Mouse (Mus musculus): ENCODE measurements around the gene Atp1b4. TPM values are rescaled to one million over a fixed set of nuclear protein-coding genes. Genes with fewer than 3 reads are reported as not detected.
"Not testable (repeated sequence)": the region's sequence is repeated elsewhere in the genome, so short reads cannot be mapped to it uniquely, and the experiment has no call there.

The Atp1b4 gene
- total RNA-seq (2021) = not detected

GRCm38 (mm10) chrX:38315884-38316283 lies at the start of gene Atp1b4:
Atp1b4 (plus strand) TSS chrX:38316184.
- no peak for DNase-seq

GRCm38 (mm10) chrX:38308597-38308996 lies 7.4 kb upstream of the Atp1b4 start:
- no peak for DNase-seq

DNA sequence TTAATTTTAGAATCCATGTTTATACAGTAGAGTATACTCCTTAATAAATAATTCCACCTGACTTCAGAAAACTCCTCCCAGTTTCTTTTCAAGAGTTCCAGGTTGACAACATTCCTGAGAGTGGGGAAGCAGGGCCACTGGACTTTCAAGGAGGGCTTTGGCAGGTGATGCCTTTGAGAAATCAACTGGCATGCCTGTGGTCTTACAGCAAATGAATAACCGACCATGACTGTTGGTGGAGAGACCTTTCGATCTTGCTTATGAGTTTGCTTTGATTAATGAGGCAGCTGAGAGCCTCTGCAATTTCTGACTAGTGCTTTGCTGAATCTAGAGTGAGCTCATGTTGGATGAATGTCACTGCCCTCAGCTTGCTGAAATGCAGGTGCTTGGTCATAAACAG lies 4.9 kb upstream of the Atp1b4 start:
- no peak for DNase-seq

DNA sequence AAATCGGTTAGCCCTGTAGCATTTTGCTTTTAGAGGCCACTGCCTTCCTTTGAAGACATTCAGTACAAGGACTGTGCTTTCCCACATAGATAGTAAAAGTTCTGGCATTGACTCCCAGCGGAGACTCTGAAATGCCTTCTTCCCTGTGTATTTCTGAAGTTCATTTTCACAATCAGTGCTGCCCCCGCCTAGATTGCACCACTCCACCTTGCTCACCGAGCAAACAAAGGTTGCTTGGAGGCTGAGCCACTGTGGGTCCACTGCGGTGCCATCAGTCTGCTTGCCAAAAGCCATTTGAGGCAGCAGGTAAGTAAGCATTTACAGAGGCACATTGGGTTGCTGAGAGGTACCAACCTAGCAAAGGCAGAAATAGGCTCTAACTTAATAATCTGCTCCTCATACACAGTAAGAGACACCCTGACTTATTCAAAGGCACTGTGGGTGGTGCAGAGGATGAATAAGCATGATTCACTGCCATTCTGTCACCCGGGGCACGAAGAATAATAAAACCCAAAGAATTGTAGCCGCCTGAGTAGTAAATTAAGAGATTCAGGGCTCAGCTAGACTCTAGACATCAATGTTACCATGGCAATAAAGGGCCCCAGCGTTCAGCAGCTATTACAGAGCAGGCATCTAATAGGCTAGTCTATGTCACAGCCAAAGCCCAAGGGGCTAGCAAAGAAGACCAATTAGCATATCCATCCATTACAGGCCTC lies 2.9 kb upstream of the Atp1b4 start:
- DNase-seq = no peak

- DNase-seq = no peak
These were observed 2.3 kb upstream of the Atp1b4 start for GRCm38 (mm10) chrX:38313626-38314210.

DNA sequence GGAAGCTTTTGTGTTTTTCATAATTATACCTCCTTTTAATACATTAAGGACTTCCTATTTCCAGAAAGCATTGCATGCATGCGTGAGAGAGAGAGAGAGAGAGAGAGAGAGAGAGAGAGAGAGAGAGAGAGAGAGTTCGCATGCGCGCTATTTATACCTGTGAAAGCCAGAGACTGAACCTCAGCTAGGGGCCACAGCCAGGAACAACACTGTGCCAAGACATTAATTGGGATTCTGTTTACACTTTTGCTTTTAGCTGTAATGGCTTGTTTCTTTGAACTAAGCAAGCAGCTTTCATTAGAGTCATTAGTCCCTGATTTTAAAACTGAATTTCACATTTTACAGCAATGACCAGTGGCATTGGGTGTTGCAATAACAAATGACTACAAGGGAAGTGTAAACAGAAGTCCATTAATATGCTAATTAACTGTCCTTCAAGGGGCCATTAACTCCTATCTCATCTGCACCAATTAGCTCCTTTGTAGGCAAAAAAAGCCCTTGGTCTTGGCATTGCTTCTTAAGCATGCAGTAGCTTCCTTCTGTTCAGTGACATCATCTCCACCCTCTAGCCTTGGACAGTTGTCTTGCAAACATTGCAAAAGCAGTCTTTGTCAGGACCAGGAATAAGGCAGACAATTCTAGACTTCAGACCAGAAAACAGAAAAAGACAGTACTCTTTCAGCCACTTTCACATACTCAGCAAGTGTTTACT lies 14.9 kb downstream of the Atp1b4 start:
- DNase-seq = no peak

GRCm38 (mm10) chrX:38334329-38335279 lies 18.6 kb downstream of the Atp1b4 start:
- no peak for DNase-seq

GRCm38 (mm10) chrX:38362016-38362415 lies 46.0 kb downstream of the Atp1b4 start:
- no peak for DNase-seq

DNA sequence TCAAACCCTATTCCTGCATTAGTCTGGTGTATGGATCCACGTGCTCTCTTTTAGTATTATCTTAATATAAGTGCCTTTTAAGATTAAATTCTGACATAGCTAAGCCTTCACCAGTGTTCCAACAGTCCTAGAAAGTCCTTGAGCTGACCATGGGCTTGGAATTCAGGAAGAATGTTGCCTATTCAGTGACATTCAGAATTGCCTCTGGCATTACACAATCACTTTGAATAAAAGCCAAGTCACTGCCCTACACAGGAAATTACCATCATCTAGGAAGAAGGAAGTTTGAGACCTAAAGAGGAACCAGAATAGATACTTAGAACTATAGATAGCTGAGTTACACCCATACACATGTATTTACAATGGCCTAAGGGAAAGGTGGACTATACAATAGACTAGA lies 48.6 kb downstream of the Atp1b4 start:
- DNase-seq = not testable (repeated sequence)

DNA sequence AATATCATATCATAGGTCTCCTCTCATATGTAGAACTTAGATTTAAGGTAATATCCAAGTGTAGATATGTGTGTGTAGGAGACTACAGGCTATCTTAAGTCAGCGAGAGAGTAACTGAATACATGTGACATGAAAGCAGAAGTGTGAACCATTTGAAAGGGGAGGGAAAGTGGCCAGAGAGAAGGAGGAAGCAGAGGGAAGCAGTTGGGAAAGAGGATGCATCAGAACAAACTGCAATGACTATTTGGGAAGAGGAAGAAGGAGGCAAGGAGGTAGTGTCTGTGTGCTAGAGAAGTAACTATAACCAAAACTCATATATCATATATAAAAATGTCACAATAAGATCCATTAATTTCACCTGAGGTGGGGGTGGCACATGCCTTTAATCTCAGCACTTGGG lies 57.2 kb downstream of the Atp1b4 start:
- not testable (repeated sequence) for DNase-seq

Other genes starting within 250 kb of the Atp1b4 start
- not detected for gene Rhox10, start 249.7 kb upstream of the Atp1b4 start, total RNA-seq (2021)
- gene Rhox11, start 231.0 kb upstream of the Atp1b4 start, total RNA-seq (2021) = not detected
- not detected for gene Rhox12, start 205.3 kb upstream of the Atp1b4 start, total RNA-seq (2021)
- not detected for gene Rhox13, start 195.0 kb upstream of the Atp1b4 start, total RNA-seq (2021)
- 10 to 100 TPM; 24.0 to 25.8 TPM for gene Zbtb33, start 126.4 kb upstream of the Atp1b4 start, total RNA-seq (2021)
- gene Tmem255a, start 63.7 kb upstream of the Atp1b4 start, total RNA-seq (2021) = 10 to 100 TPM; 20.0 to 24.1 TPM
- 10 to 100 TPM; 67.3 to 71.6 TPM for gene Lamp2, start 140.3 kb downstream of the Atp1b4 start, total RNA-seq (2021)